Mouse (Mus musculus): ENCODE results near the gene Stx16. TPM values are rescaled to one million over a fixed set of nuclear protein-coding genes. Genes with fewer than 3 reads are reported as not detected.

Stx16 gene
- 16.4 and 21.3 TPM in 2 replicates for polyA plus RNA-seq (2015; fragmentation: Nextera tagmentation; extraction: Ambion mirVana)

- peak; percentile 92 for ATAC-seq
- Histone ChIP-seq H3K36me3 (ENCODE audit: control insufficient read depth, insufficient read depth) (no peaks in the 10 kb centered on the region), H3K27ac (ENCODE audit: low read length) (peak within 1 kb of the TSS; percentile 67), H3K9me3 (ENCODE audit: control insufficient read depth, low read length) (no peaks in the 10 kb centered on the region), H3K27me3 (replicated peaks; ENCODE audit: control insufficient read depth, insufficient read depth, low read length) (no peaks in the 10 kb centered on the region), H3K4me3 (replicated peaks; ENCODE audit: low read length) (peak within 1 kb of the TSS; percentile 70), H3K9ac (replicated peaks; ENCODE audit: low read depth, low read length) (peak within 1 kb of the TSS; percentile 73), H3K4me2 (ENCODE audit: low read length) (peak within 1 kb of the TSS; percentile 91), H3K4me1 (replicated peaks; ENCODE audit: control insufficient read depth, insufficient read depth, low read length) (peaks cover 35% of the 10 kb centered on the region)
- WGBS, result 1% methylated on average over 32 of the region's 32 CpGs
Measured at GRCm38 (mm10) chr2:174075673-174076432, at the start of gene Stx16. Gene Stx16 (plus strand): TSS chr2:174076308.

- H3K4me2 ChIP-seq (ENCODE audit: low read length), result no peak overlapping the region
- H3K36me3 ChIP-seq (ENCODE audit: control insufficient read depth, insufficient read depth), result no peaks in the 10 kb centered on the region
- H3K27me3 ChIP-seq (replicated peaks; ENCODE audit: control insufficient read depth, insufficient read depth, low read length), result no peaks in the 10 kb centered on the region
- H3K4me3 ChIP-seq (replicated peaks; ENCODE audit: low read length), result no peak overlapping the region
- no peaks in the 10 kb centered on the region for H3K9me3 ChIP-seq (ENCODE audit: control insufficient read depth, low read length)
- no peak overlapping the region for H3K27ac ChIP-seq (ENCODE audit: low read length)
- H3K4me1 ChIP-seq (replicated peaks; ENCODE audit: control insufficient read depth, insufficient read depth, low read length), result no peaks in the 10 kb centered on the region
- H3K9ac ChIP-seq (replicated peaks; ENCODE audit: low read depth, low read length), result no peak overlapping the region
- WGBS, result 95% methylated on average over 4 of the region's 4 CpGs
- ATAC-seq, result no peak
Measured at GRCm38 (mm10) chr2:174026406-174026805, 49.7 kb upstream of the Stx16 start.

DNA sequence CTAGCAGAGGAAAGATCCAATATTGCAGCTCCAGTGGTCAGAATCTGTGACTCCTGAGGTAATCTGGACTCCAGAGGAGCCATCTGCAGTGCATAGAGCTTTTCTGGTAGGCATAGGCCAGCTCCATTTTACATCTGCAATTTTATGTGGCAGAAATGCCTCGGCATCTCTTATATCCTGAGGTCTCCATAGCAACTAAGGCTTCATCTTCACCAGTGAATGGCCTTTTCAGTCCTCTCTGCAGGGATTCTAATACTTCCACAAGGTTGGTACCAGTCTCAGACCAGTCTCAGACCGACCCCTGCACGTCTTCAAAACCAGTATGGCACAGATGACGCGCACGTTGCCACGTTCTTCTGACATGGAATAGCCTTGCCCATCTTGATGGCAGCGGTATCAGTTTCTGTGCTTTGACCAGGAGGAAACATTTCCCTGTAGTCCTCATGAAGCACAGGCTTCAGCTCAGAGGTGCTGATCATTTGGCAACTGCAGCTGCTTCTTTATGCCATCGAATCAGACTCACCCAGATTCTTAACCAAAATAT lies 42.8 kb upstream of the Stx16 start:
- no peak overlapping the region for H3K4me2 ChIP-seq (ENCODE audit: low read length)
- no peak overlapping the region for H3K4me3 ChIP-seq (replicated peaks; ENCODE audit: low read length)
- ATAC-seq, result no peak
- no peaks in the 10 kb centered on the region for H3K27me3 ChIP-seq (replicated peaks; ENCODE audit: control insufficient read depth, insufficient read depth, low read length)
- 70% methylated on average over 9 of the region's 9 CpGs for WGBS
- no peaks in the 10 kb centered on the region for H3K36me3 ChIP-seq (ENCODE audit: control insufficient read depth, insufficient read depth)
- no peak overlapping the region for H3K27ac ChIP-seq (ENCODE audit: low read length)
- H3K9me3 ChIP-seq (ENCODE audit: control insufficient read depth, low read length), result no peaks in the 10 kb centered on the region
- H3K9ac ChIP-seq (replicated peaks; ENCODE audit: low read depth, low read length), result no peak overlapping the region
- H3K4me1 ChIP-seq (replicated peaks; ENCODE audit: control insufficient read depth, insufficient read depth, low read length), result no peaks in the 10 kb centered on the region

GRCm38 (mm10) chr2:174047656-174048055 lies 28.5 kb upstream of the Stx16 start:
- peaks cover 4% of the 10 kb centered on the region for H3K4me1 ChIP-seq (replicated peaks; ENCODE audit: control insufficient read depth, insufficient read depth, low read length)
- no peaks in the 10 kb centered on the region; the same call in 1 of the 2 replicates for H3K9me3 ChIP-seq (ENCODE audit: control insufficient read depth, low read length)
- no peak overlapping the region for H3K27ac ChIP-seq (ENCODE audit: low read length)
- 97% methylated on average over 2 of the region's 2 CpGs for WGBS
- H3K9ac ChIP-seq (replicated peaks; ENCODE audit: low read depth, low read length), result no peak overlapping the region
- ATAC-seq, result no peak
- no peak overlapping the region for H3K4me2 ChIP-seq (ENCODE audit: low read length)
- H3K4me3 ChIP-seq (replicated peaks; ENCODE audit: low read length), result no peak overlapping the region
- H3K36me3 ChIP-seq (ENCODE audit: control insufficient read depth, insufficient read depth), result no peaks in the 10 kb centered on the region
- H3K27me3 ChIP-seq (replicated peaks; ENCODE audit: control insufficient read depth, insufficient read depth, low read length), result no peaks in the 10 kb centered on the region

- no peak overlapping the region for H3K4me2 ChIP-seq (ENCODE audit: low read length)
- H3K27ac ChIP-seq (ENCODE audit: low read length), result no peak overlapping the region
- H3K4me3 ChIP-seq (replicated peaks; ENCODE audit: low read length), result no peak overlapping the region
Measured at GRCm38 (mm10) chr2:174049481-174050338, 26.4 kb upstream of the Stx16 start.

DNA sequence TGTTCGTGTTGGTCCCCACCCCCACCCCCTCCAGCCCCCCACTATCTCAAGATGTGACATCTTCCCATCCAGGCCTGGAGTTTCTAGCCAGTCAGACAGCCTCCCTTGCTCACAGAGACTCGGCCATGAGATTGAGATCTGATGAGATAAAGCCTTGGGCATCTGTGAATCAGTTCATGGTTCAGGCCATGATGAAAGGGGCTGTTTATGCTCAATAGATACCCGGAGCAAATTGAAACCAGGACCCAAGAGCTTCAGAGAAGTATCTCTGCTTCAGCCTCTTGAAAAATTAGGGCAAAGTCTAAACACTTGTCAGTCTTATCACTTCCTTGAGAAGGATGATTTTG lies 25.8 kb upstream of the Stx16 start:
- no peak overlapping the region for H3K4me2 ChIP-seq (ENCODE audit: low read length)
- H3K4me3 ChIP-seq (replicated peaks; ENCODE audit: low read length), result no peak overlapping the region
- H3K9me3 ChIP-seq (ENCODE audit: control insufficient read depth, low read length), result no peaks in the 10 kb centered on the region; the same call in 1 of the 2 replicates
- H3K27ac ChIP-seq (ENCODE audit: low read length), result no peak overlapping the region
- no peak for ATAC-seq
- peaks cover 4% of the 10 kb centered on the region for H3K4me1 ChIP-seq (replicated peaks; ENCODE audit: control insufficient read depth, insufficient read depth, low read length)
- H3K9ac ChIP-seq (replicated peaks; ENCODE audit: low read depth, low read length), result no peak overlapping the region
- 57% methylated on average over 3 of the region's 3 CpGs for WGBS
- H3K36me3 ChIP-seq (ENCODE audit: control insufficient read depth, insufficient read depth), result no peaks in the 10 kb centered on the region
- no peaks in the 10 kb centered on the region for H3K27me3 ChIP-seq (replicated peaks; ENCODE audit: control insufficient read depth, insufficient read depth, low read length)

More at GRCm38 (mm10) chr2:174049481-174050338, 26.4 kb upstream of the Stx16 start:
- Histone ChIP-seq H3K36me3 (ENCODE audit: control insufficient read depth, insufficient read depth) (no peaks in the 10 kb centered on the region), H3K4me1 (replicated peaks; ENCODE audit: control insufficient read depth, insufficient read depth, low read length) (peaks cover 4% of the 10 kb centered on the region), H3K9me3 (ENCODE audit: control insufficient read depth, low read length) (no peaks in the 10 kb centered on the region; the same call in 1 of the 2 replicates), H3K27me3 (replicated peaks; ENCODE audit: control insufficient read depth, insufficient read depth, low read length) (no peaks in the 10 kb centered on the region), H3K9ac (replicated peaks; ENCODE audit: low read depth, low read length) (no peak overlapping the region)
- no peak; the same call in 1 of the 2 replicates for ATAC-seq
- 21% methylated on average over 4 of the region's 4 CpGs for WGBS

GRCm38 (mm10) chr2:174051081-174051481 lies 25.0 kb upstream of the Stx16 start:
- no peak for ATAC-seq
- no peak overlapping the region for H3K4me3 ChIP-seq (replicated peaks; ENCODE audit: low read length)
- no peak overlapping the region for H3K9ac ChIP-seq (replicated peaks; ENCODE audit: low read depth, low read length)
- no peaks in the 10 kb centered on the region for H3K27me3 ChIP-seq (replicated peaks; ENCODE audit: control insufficient read depth, insufficient read depth, low read length)
- WGBS, result 21% methylated on average over 10 of the region's 10 CpGs
- peaks cover 4% of the 10 kb centered on the region for H3K4me1 ChIP-seq (replicated peaks; ENCODE audit: control insufficient read depth, insufficient read depth, low read length)
- H3K9me3 ChIP-seq (ENCODE audit: control insufficient read depth, low read length), result no peaks in the 10 kb centered on the region; the same call in 1 of the 2 replicates
- H3K36me3 ChIP-seq (ENCODE audit: control insufficient read depth, insufficient read depth), result no peaks in the 10 kb centered on the region
- no peak overlapping the region for H3K4me2 ChIP-seq (ENCODE audit: low read length)
- H3K27ac ChIP-seq (ENCODE audit: low read length), result no peak overlapping the region

DNA sequence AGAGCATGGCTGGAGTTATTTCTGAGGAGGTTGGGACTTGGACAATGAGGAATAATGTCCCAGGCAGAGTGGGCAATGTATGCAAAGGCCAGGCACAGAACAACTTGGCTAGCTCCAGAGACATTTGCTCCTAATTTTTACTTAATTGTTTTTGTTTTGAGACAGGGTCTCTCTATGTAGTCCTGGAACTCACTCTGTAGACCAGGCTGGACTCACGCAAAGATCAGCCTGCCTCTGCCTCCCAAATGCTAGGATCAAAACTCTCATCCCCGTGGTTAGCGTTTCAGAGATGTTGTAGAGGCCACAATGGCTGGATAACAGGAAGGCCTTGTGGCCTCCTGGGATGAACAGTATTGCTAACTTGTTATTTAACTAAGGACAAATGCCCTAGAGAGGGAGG lies 21.6 kb upstream of the Stx16 start:
- no peaks in the 10 kb centered on the region for H3K9me3 ChIP-seq (ENCODE audit: control insufficient read depth, low read length)
- 92% methylated on average over 3 of the region's 3 CpGs for WGBS
- H3K27me3 ChIP-seq (replicated peaks; ENCODE audit: control insufficient read depth, insufficient read depth, low read length), result no peaks in the 10 kb centered on the region
- H3K36me3 ChIP-seq (ENCODE audit: control insufficient read depth, insufficient read depth), result no peaks in the 10 kb centered on the region
- H3K9ac ChIP-seq (replicated peaks; ENCODE audit: low read depth, low read length), result no peak overlapping the region
- H3K27ac ChIP-seq (ENCODE audit: low read length), result no peak overlapping the region
- peaks cover 4% of the 10 kb centered on the region for H3K4me1 ChIP-seq (replicated peaks; ENCODE audit: control insufficient read depth, insufficient read depth, low read length)
- H3K4me2 ChIP-seq (ENCODE audit: low read length), result no peak overlapping the region
- no peak overlapping the region for H3K4me3 ChIP-seq (replicated peaks; ENCODE audit: low read length)
- ATAC-seq, result no peak

- no peak for ATAC-seq
Measured at GRCm38 (mm10) chr2:174057730-174058129, 18.4 kb upstream of the Stx16 start.

More at GRCm38 (mm10) chr2:174057730-174058129, 18.4 kb upstream of the Stx16 start:
- no peaks in the 10 kb centered on the region for H3K4me1 ChIP-seq (replicated peaks; ENCODE audit: control insufficient read depth, insufficient read depth, low read length)
- H3K9ac ChIP-seq (replicated peaks; ENCODE audit: low read depth, low read length), result no peak overlapping the region
- no peaks in the 10 kb centered on the region for H3K9me3 ChIP-seq (ENCODE audit: control insufficient read depth, low read length)
- no peaks in the 10 kb centered on the region for H3K36me3 ChIP-seq (ENCODE audit: control insufficient read depth, insufficient read depth)
- H3K27ac ChIP-seq (ENCODE audit: low read length), result no peak overlapping the region
- no peaks in the 10 kb centered on the region for H3K27me3 ChIP-seq (replicated peaks; ENCODE audit: control insufficient read depth, insufficient read depth, low read length)
- WGBS, result 87% methylated on average over 3 of the region's 3 CpGs
- H3K4me3 ChIP-seq (replicated peaks; ENCODE audit: low read length), result no peak overlapping the region
- no peak overlapping the region for H3K4me2 ChIP-seq (ENCODE audit: low read length)

Data from forebrain, embryonic 16.5 days (tissue).